Mouse (Mus musculus) neural tube, embryonic 11.5 days (tissue): ENCODE measurements at regions not wholly inside any gene's neighbourhood (a gene's known extent, or its start where the extent isn't known, plus 50 kb on each side); places are given as distances from the start of the nearest gene placed in this dataset.

Experiments used
- ATAC-seq: fragments of 200-750 bp; cut with Nextera tagmentation; 2 replicates; pipeline ENCODE4 v1.8.0; 2017; ENCODE audit warnings: moderate number of reproducible peaks, mild to moderate bottlenecking, moderate TSS enrichment, moderate library complexity; ENCODE audit not compliant: insufficient read depth, low FRiP score, low TSS enrichment
- DNase-seq: peaks from one replicate; pipeline ENCODE4 v3.0.0-alpha.2; 2015; ENCODE audit warnings: low spot score
- H3K27ac ChIP-seq: fragments of 300-500 bp; sonication (generic); 2 replicates; pipeline ENCODE4 v1.5.1; 2014; ENCODE audit warnings: low read depth, mild to moderate bottlenecking, low read length
- H3K27me3 ChIP-seq: fragments of 300-500 bp; sonication (generic); 2 replicates; pipeline ENCODE4 v1.6.1; 2014; ENCODE audit warnings: mild to moderate bottlenecking, low read length, mixed read lengths; ENCODE audit not compliant: control insufficient read depth, insufficient read depth
- H3K36me3 ChIP-seq: fragments of 300-500 bp; sonication (generic); 2 replicates; pipeline ENCODE4 v1.6.1; 2014; ENCODE audit warnings: mild to moderate bottlenecking, low read length, moderate library complexity, mixed read lengths; ENCODE audit not compliant: control insufficient read depth, insufficient read depth
- H3K4me1 ChIP-seq: fragments of 300-500 bp; sonication (generic); 2 replicates; pipeline ENCODE4 v1.6.1; 2014; ENCODE audit warnings: low read length, mixed read lengths; ENCODE audit not compliant: control insufficient read depth, insufficient read depth
- H3K4me2 ChIP-seq: fragments of 300-500 bp; sonication (generic); 2 replicates; pipeline ENCODE4 v1.6.1; 2014; ENCODE audit warnings: low read depth, mild to moderate bottlenecking, moderate library complexity
- H3K4me3 ChIP-seq: fragments of 300-500 bp; sonication (generic); 2 replicates; pipeline ENCODE4 v1.5.1; 2014; ENCODE audit warnings: low read depth, low read length
- H3K9ac ChIP-seq: fragments of 300-500 bp; sonication (generic); 2 replicates; pipeline ENCODE4 v1.6.1; 2014; ENCODE audit warnings: mild to moderate bottlenecking, low read length
- H3K9me3 ChIP-seq: fragments of 300-500 bp; sonication (generic); 2 replicates; pipeline ENCODE4 v1.6.1; 2016; ENCODE audit warnings: low read length; ENCODE audit not compliant: control insufficient read depth
- WGBS: fragments of 180-500 bp; shearing (Covaris S2); extraction: QIAGEN DNeasy Blood & Tissue Kit; methylation state at CpG from one replicate; pipeline ENCODE4 v1.1.7; 2014; 5-methylcytosine and 5-hydroxymethylcytosine counted together

DNA sequence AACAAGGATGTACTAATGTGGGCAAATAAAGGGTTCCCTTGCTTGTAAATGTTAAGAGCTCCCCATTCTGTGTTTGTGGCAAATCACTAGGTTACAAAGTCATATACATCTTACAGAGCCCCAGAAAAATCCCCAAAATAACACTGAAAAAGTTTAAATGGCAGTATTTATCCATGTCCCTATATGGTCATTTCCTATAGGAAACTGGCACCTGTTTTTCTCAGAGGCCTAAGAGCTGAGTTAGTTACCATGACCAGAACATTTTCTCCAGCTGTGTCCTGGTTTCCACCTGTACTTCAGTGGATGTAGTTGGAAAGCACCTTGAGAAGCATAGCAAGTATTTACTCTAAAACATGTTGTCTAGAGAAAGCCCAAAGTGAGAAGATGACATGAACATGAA is 434.5 kb upstream of the Mef2c start:
- Histone ChIP-seq H3K36me3 (no peaks in the 10 kb centered on the region), H3K27ac (no peak overlapping the region), H3K4me3 (no peak overlapping the region), H3K9ac (no peak overlapping the region), H3K4me2 (no peak overlapping the region), H3K4me1 (no peaks in the 10 kb centered on the region), H3K9me3 (no peaks in the 10 kb centered on the region), H3K27me3 (no peaks in the 10 kb centered on the region)
- no peak for ATAC-seq
- DNase-seq, result no peak

GRCm38 (mm10) chr13:83072073-83072472 is 431.8 kb upstream of the Mef2c start:
- ATAC-seq (no peak), DNase-seq (no peak)
- H3K36me3 ChIP-seq, result no peaks in the 10 kb centered on the region
- no peak overlapping the region for H3K4me3 ChIP-seq
- no peak overlapping the region for H3K27ac ChIP-seq
- no peaks in the 10 kb centered on the region for H3K9me3 ChIP-seq
- no peaks in the 10 kb centered on the region for H3K27me3 ChIP-seq
- no peaks in the 10 kb centered on the region for H3K4me1 ChIP-seq
- 82% methylated on average over 3 of the region's 3 CpGs for whole genome bisulfite sequencing
- H3K4me2 ChIP-seq, result no peak overlapping the region
- H3K9ac ChIP-seq, result no peak overlapping the region

DNA sequence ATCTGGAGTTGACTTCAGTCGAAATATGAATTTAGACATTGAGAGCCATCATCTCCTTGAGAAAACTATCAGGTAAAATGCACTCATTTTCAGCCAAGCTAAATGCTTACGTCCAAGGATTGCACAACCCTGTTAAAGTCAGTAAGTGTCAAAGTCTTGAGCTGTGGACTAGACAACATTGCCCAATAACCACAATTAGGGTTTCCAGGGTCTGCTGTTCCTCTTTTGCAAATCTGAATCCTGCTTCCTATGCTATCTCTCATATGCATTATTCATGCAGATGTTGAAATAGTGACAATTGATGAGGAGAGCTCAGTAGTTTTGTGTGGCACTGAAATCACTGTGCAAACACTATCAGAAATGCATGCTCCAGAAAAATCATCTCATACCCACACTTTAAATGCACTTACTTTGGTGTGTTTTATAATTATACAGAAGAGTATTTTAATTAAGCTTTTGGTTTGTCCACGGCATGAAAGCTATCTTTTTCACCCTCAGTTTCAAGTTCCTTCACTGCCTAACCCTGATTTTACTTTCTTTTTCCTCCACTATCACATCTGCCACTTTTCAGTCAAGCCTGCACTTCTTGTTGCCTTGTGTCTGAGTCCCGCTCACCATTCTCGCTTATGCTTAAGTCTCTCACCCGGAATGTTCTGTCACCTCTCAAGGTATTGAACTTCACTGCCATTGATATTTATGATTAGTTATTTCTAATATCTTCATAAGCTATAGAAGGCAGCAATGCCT is 429.4 kb upstream of the Mef2c start:
- no peaks in the 10 kb centered on the region for H3K9me3 ChIP-seq
- no peak for DNase-seq
- no peak overlapping the region for H3K4me2 ChIP-seq
- H3K4me3 ChIP-seq, result no peak overlapping the region
- ATAC-seq, result no peak
- no peaks in the 10 kb centered on the region for H3K36me3 ChIP-seq
- 92% methylated on average over 6 of the region's 6 CpGs for WGBS
- no peak overlapping the region for H3K9ac ChIP-seq
- H3K4me1 ChIP-seq, result no peaks in the 10 kb centered on the region
- H3K27ac ChIP-seq, result no peak overlapping the region
- H3K27me3 ChIP-seq, result no peaks in the 10 kb centered on the region

DNA sequence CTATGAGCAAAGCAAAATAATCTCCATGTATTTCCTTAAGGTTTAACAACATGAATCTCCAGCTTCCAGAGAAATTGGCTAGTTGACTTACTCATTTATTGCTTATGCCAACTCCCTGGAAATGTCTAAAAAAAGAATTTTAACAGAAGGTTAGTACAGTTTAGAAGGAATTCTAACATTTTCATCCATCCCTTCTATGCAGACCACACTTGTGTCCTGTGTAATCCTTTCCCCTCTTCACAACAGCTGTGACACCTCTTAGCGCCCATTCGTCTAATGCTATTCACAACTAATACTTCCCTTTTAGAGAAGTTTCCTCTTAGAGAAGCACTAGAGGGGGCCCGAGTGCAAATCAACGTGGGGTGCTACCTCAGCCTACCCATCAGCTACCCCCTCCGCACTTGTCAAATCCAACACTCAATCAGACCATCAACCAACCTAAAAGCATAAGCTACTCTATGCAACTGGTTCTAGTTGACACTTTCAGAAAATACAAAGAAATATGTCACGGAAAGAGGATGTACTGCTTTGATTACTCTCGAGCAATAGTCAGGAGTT is 428.4 kb upstream of the Mef2c start:
- no peak overlapping the region for H3K4me3 ChIP-seq
- no peak for ATAC-seq
- DNase-seq, result no peak
- no peaks in the 10 kb centered on the region for H3K9me3 ChIP-seq
- no peak overlapping the region for H3K9ac ChIP-seq
- H3K27ac ChIP-seq, result no peak overlapping the region
- WGBS, result 69% methylated on average over 7 of the region's 7 CpGs
- no peaks in the 10 kb centered on the region for H3K36me3 ChIP-seq
- no peak overlapping the region for H3K4me2 ChIP-seq
- H3K4me1 ChIP-seq, result no peaks in the 10 kb centered on the region
- H3K27me3 ChIP-seq, result no peaks in the 10 kb centered on the region

DNA sequence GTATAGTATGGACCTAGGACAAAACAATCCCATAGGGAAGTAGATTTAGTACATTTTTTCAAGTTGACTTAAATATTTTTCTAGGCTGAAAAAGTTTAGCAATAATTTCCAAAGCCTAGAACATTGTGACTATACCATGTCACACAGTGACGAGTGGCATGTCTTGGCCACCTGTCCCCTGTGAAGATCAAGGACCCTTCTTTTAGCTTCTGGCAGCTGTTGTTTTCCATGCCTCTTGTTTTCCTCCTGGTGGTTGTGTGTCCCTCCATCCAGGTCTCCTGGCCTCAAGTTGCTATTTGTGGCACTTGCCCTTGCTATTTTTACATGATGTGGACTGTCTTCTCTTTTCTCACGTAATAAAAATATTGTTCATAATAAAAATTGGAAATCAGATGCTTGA is 427.2 kb upstream of the Mef2c start:
- no peaks in the 10 kb centered on the region for H3K27me3 ChIP-seq
- DNase-seq, result no peak
- 81% methylated on average over 2 of the region's 2 CpGs for WGBS

DNA sequence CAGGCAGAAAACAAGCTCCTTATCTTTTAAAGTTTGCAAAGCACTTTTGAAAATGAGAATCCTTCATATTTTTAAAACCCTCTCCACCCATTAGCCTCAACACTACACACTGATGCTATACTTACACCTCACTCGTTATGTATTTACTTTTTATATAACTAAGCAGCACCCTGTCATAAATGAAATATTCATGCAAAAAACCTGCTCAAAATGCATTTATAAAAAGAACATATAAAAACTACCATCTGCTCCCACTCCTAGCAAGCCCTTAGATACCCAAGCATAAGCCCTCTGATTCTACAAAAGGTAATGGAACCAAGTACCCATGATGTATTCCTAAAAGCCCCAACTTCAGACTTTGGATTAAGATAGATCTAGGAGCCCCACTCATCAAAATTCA is 426.7 kb upstream of the Mef2c start:
- ATAC-seq, result no peak
- 87% methylated on average over 1 of the region's 1 CpGs for WGBS

More for the DNA sequence above, 427.2 kb upstream of the Mef2c start:
- no peak overlapping the region for H3K9ac ChIP-seq
- no peak overlapping the region for H3K4me2 ChIP-seq
- H3K36me3 ChIP-seq, result no peaks in the 10 kb centered on the region
- H3K27ac ChIP-seq, result no peak overlapping the region
- no peaks in the 10 kb centered on the region for H3K4me1 ChIP-seq
- H3K4me3 ChIP-seq, result no peak overlapping the region
- ATAC-seq, result no peak
- no peaks in the 10 kb centered on the region for H3K9me3 ChIP-seq

DNA sequence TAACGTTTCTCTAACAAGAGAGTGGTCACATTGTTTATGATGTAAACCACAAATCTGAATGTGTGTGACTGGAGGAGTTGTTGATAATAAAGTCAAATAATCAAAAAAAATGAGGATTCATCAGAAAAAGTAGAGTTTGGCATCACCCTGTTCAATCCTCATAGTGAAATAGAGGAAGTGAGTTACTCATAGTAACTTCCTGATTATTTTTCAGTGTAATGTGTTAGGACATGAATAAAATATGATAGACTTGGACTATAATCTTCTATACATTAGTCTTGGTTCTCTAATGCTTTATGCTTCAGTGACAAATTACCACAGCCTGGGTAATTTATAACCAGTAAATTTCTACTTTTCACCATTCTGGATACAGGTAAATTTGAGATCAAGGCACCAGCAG is 424.5 kb upstream of the Mef2c start:
- no peaks in the 10 kb centered on the region for H3K9me3 ChIP-seq
- DNase-seq (no peak), ATAC-seq (no peak)
- 82% methylated on average over 1 of the region's 1 CpGs for WGBS
- H3K9ac ChIP-seq, result no peak overlapping the region
- H3K4me3 ChIP-seq, result no peak overlapping the region
- no peak overlapping the region for H3K4me2 ChIP-seq
- H3K27me3 ChIP-seq, result no peaks in the 10 kb centered on the region
- no peak overlapping the region for H3K27ac ChIP-seq
- H3K36me3 ChIP-seq, result no peaks in the 10 kb centered on the region
- H3K4me1 ChIP-seq, result no peaks in the 10 kb centered on the region

More for the DNA sequence above, 426.7 kb upstream of the Mef2c start:
- Histone ChIP-seq H3K4me2 (no peak overlapping the region), H3K9me3 (no peaks in the 10 kb centered on the region), H3K4me1 (no peaks in the 10 kb centered on the region), H3K36me3 (no peaks in the 10 kb centered on the region), H3K4me3 (no peak overlapping the region), H3K9ac (no peak overlapping the region), H3K27ac (no peak overlapping the region), H3K27me3 (no peaks in the 10 kb centered on the region)
- no peak for DNase-seq

DNA sequence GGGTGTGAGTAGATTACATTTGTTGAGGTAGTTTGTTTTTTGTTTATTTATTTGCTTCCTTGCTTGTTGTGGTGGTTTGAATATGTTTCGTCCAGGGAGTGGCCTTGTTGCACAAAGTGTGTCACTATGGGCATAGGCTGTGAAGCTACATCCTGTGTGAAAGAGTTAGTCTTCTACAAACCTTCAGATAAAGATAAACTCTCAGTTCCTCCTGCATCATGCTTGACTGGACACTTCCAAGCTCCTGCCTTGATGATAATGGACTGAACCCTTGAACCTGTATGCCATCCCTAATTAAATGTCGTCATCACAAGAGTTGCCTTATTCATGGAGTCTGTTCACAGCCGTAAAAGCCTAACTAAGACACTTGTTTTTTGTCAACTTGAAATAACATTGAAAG is 418.9 kb upstream of the Mef2c start:
- H3K27ac ChIP-seq, result no peak overlapping the region
- H3K4me3 ChIP-seq, result no peak overlapping the region
- 78% methylated on average over 3 of the region's 3 CpGs for WGBS
- H3K27me3 ChIP-seq, result no peaks in the 10 kb centered on the region
- H3K9ac ChIP-seq, result no peak overlapping the region
- no peak overlapping the region for H3K4me2 ChIP-seq
- no peaks in the 10 kb centered on the region for H3K4me1 ChIP-seq
- no peaks in the 10 kb centered on the region for H3K9me3 ChIP-seq
- DNase-seq (no peak), ATAC-seq (no peak)
- no peaks in the 10 kb centered on the region for H3K36me3 ChIP-seq

GRCm38 (mm10) chr13:83099908-83100307 is 403.9 kb upstream of the Mef2c start:
- no peak for ATAC-seq
- no peaks in the 10 kb centered on the region for H3K36me3 ChIP-seq
- H3K9ac ChIP-seq, result no peak overlapping the region
- WGBS, result 64% methylated on average over 1 of the region's 1 CpGs
- H3K9me3 ChIP-seq, result no peaks in the 10 kb centered on the region
- H3K4me1 ChIP-seq, result no peaks in the 10 kb centered on the region
- DNase-seq, result no peak
- H3K27me3 ChIP-seq, result no peaks in the 10 kb centered on the region
- no peak overlapping the region for H3K27ac ChIP-seq
- no peak overlapping the region for H3K4me3 ChIP-seq
- no peak overlapping the region for H3K4me2 ChIP-seq
